Mouse (Mus musculus) hematopoietic stem cell, adult 5-6 weeks (primary cell): ENCODE results near the gene Ubap1l. TPM values are rescaled to one million over a fixed set of nuclear protein-coding genes. Genes with fewer than 3 reads are reported as not detected.

Experiments used
- total RNA-seq: library from RNA; stranded (forward); fragments of 172-1452, 232-1000 nt; gene quantifications from 2 replicates; pipeline ENCODE4 v1.2.3, GENCODE M21; 2017

Gene Ubap1l
- total RNA-seq, 1 experiment from 2014 or later = not detected

Other genes with a start within 250 kb of the Ubap1l start
- not detected in 2 replicates for gene Igdcc3, start 219.9 kb upstream of the Ubap1l start, total RNA-seq
- gene Parp16, start 165.7 kb upstream of the Ubap1l start, total RNA-seq = 7.6 and 9.6 TPM in 2 replicates
- gene Cilp, start 95.9 kb upstream of the Ubap1l start, total RNA-seq = not detected in 2 replicates
- gene Clpx, start 66.8 kb upstream of the Ubap1l start, total RNA-seq = 54.9 and 60.3 TPM in 2 replicates
- 29.6 and 30.4 TPM in 2 replicates for gene Pdcd7, start 14.9 kb upstream of the Ubap1l start, total RNA-seq
- 0.89 and 1.9 TPM in 2 replicates for gene Kbtbd13, start 30.6 kb downstream of the Ubap1l start, total RNA-seq
- gene Rasl12, start 37.5 kb downstream of the Ubap1l start, total RNA-seq = 1.9 and 2.8 TPM in 2 replicates
- not detected in 2 replicates for gene Slc51b, start 61.9 kb downstream of the Ubap1l start, total RNA-seq
- gene Mtfmt, start 74.7 kb downstream of the Ubap1l start, total RNA-seq = 17.7 and 21.0 TPM in 2 replicates
- gene Spg21, start 99.9 kb downstream of the Ubap1l start, total RNA-seq = 67.1 and 82.4 TPM in 2 replicates
- gene Ankdd1a, start 159.2 kb downstream of the Ubap1l start, total RNA-seq = not detected in 2 replicates
- gene Plekho2, start 219.0 kb downstream of the Ubap1l start, total RNA-seq = 41.1 and 42.4 TPM in 2 replicates
- gene Pif1, start 226.1 kb downstream of the Ubap1l start, total RNA-seq = 6.7 and 6.8 TPM in 2 replicates